Mouse (Mus musculus): ENCODE measurements around the gene Ina.
A peak's percentile ranks its signal among the peaks of the same experiment; 100 is the strongest.
"Not testable (repeated sequence)": the region's sequence is repeated elsewhere in the genome, so short reads cannot be mapped to it uniquely, and the experiment has no call there.

The Ina gene

DNA sequence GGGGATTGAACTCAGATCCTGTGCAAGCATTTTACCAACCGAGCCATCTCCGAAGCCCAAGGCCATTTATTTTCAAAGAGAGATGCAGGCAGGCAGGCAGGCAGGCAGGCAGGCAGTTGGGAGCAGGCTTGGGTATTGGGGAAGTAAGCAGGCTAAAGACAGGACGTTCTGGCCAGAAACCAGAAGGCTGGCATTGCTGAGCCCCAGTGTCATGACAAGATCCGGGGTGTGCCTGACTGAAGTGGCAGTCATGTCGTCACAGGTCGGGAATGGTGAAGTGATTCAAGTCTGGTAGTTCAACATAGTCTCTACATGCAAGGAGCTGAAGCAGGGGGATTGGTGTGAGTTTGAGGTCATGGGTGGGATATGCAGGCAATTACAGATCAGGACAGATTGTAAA is 26.9 kb upstream of the Ina start:
- no peak for DNase-seq

GRCm38 (mm10) chr19:46988231-46989087 is 26.0 kb upstream of the Ina start:
- DNase-seq: peak; percentile 41 to 60

DNA sequence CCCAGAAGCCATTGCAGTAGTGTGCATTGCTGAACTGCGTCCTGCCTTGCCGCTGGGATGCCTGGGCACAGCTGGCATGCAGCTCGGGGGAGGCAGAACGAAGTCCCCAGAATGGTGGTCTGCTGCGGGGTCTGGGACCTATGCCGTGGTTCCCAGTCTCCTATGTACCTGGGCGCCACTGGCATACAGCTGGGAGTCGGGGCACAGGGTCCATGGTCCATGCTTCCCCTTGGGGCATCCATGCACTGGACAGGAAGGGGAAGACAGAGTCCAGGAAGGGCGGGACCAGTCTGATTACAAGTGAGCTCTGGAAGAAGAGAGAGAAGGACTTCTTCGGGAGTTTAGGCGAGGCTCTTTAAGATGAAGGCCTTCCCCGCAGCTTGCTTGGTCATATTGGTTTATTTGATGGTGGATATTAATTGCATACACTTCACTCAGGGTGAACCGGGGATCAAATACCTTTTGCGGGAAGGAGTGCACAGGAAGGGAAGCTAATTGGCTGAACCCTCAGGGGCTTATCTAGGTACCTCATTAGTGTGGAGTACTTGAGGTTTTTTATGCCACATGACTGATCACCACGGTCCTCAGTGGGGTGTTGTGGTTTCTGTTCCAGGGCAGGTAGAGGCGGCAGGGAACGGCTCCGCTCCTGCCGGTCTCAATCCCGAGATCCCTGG is 24.9 kb upstream of the Ina start:
- no peak for DNase-seq

GRCm38 (mm10) chr19:46990153-46990518 is 24.4 kb upstream of the Ina start:
- no peak for DNase-seq

DNA sequence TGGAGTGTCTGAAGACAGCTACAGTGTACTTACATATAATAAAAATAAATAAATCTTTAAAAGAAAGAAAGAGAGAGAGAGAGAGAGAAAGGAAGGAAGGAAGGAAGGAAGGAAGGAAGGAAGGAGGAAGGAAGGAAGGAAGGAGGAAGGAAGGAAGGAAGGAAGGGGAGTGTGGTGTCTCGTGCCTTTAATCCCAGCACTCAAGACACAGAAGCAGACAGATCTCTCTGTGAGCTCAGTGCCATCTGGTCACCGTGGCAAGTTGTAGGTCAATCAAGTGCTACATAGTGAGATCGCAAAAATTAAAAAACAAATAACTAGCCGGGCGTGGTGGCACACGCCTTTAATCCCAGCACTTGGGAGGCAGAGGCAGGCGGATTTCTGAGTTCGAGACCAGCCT is 23.9 kb upstream of the Ina start:
- DNase-seq: not testable (repeated sequence)

DNA sequence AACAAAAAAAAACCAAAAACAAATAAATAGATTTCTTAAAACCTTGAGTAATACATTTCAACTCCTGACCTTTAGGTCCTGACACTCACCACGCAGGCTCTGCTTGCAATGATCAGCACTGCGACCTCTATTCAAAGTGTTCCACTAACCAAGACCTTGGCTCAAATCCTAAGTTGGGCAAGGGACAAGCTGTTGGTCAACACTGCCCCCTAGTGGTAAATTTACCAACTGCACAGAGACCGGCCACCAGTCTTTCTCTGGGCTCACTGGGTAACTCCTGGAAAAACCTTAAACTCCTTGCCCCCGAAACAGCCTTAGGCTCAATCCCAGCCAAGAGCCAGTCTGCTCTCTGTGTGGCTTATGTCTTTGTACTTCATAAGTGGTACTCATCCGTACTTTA is 23.4 kb upstream of the Ina start:
- peak; percentile 76 to 81 for DNase-seq

- DNase-seq: not testable (repeated sequence)
These were observed 22.2 kb upstream of the Ina start for GRCm38 (mm10) chr19:46992329-46992728.

- DNase-seq: no peak
These were observed 18.4 kb upstream of the Ina start for GRCm38 (mm10) chr19:46996095-46996494.

- DNase-seq: no peak
These were observed 16.2 kb upstream of the Ina start for GRCm38 (mm10) chr19:46998168-46998870.

DNA sequence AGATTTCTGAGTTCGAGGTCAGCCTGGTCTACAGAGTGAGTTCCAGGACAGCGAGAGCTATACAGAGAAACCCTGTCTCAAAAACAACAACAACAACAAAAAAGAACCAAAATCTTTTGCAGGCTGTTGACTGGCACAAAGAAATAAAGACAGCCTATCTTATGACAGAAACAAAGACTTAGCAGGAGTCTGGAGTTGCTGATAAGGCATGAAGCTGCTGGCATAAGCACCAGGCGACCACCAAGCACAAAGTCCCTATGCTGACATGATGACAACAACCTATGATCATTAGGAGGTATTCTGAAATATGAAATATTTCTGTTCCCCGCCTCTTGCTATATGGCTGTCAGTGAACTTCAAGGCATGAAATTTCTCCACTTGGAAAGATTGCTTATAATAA is 15.5 kb upstream of the Ina start:
- DNase-seq: no peak

- no peak for DNase-seq
These were observed 14.7 kb upstream of the Ina start for GRCm38 (mm10) chr19:46999753-47000152.

DNA sequence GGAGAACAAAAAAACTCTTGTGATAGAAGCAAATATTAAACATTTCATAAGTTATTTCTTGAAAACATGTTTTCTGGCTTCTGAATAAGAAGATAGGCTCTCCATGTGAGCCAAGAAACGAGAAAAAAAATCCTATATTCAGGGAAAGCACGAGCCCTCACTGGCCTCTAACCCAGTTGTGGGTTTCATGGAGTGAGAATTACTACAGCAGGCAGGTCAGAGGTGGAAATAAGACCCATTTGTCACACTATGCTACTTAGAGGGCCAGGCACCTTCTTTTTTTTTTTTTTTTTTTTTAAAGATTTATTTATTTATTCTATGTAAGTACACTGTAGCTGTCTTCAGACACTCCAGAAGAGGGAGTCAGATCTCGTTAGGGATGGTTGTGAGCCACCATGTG is 14.1 kb upstream of the Ina start:
- not testable (repeated sequence) for DNase-seq

GRCm38 (mm10) chr19:47003742-47004511 is 10.6 kb upstream of the Ina start:
- DNase-seq: no peak

DNA sequence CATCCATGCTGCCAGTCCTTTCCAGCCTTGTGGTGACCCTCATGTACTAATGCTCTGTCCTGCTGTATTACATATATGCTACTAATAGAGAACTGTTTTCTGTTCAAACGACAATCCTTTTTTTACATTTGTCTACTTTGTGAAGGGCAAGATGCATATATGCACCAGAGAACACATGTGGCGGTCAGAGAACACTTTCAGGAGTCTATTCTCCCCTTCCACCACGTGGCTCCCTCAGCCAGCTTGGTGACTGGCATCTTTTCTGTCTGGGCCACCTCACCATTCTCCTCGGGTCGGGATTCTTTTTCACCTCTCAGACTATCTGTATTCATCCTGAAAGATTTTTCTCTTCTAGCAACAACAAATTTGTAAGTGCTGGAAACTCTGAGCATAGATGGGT is 8.6 kb upstream of the Ina start:
- no peak for DNase-seq

DNA sequence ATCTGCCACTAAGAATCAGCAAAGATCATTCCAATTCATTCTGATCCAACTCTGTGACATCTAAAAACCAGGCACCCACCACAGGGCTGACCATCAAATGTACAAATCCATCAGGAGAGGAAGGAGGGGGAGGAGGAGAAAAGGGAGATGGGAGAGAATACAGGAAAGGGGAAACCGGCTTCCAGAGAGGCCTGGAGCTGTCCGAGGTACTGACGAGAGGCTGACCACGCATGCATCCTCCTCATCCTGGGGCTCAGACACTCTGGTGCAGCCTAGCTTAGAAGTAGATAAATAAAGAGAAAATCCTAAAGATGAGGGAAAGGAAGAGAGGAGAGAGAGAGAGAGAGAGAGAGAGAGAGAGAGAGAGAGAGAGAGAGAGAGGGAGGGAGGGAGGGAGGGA is 8.2 kb upstream of the Ina start:
- peak in 1 of 2 experiments; percentile 18 for DNase-seq

GRCm38 (mm10) chr19:47009420-47009819 is 5.1 kb upstream of the Ina start:
- no peak for DNase-seq

- no peak for DNase-seq
These were observed 4.6 kb upstream of the Ina start for GRCm38 (mm10) chr19:47009943-47010342.

DNA sequence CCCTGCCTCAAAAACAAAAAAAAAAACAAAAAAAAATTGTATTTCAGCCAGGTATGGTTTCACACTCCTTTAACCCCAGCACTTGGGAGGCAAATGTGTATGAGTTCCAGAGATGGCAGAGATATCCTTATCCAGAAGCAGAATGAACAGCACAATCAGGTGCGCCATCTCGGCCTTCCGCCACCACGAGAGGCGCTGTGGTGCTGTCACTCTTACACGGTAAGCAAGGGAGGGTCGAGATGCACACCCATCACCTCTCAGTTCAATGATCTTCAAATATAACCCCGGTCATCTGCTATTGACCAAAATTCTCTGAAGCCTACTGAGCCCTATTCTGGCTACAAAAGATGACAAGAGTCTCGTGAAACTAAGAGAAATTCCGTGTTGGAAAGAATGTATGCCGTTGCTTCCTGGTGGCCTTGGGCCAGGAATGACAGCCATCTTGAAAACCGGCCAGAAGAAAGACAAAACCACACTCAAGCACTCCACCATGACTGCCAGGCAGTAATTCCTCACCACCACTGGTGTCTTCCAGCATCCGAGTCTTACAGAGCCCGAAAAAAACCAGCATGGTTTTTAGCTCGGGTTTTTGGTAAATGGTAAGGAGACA is 1.9 kb upstream of the Ina start:
- DNase-seq: no peak

- DNase-seq: no peak
These were observed 949 bp upstream of the Ina start for GRCm38 (mm10) chr19:47013340-47014158.

- DNase-seq: no peak
These were observed 395 bp upstream of the Ina start for GRCm38 (mm10) chr19:47014159-47014446.

GRCm38 (mm10) chr19:47015396-47015795 is 898 bp downstream of the Ina start:
- no peak for DNase-seq

DNA sequence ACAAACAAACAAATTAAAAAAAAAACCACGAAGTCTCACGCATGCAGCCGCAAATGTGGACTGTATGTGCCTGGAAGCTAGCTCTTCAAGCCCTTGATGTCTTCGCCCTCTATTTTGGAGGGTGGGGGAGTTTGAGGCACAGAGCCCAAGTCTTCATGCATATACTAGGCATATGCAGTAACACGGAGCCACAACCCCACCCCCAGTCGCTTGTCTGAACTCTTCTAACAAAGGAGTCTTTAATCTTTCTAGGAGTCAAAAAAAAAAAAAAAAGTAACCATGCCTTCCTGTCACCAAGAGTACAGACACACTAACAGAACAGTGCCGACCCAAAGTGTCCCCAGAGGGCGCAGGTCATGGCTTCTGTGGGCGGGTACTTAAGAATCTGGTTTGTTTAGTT is 1.5 kb downstream of the Ina start:
- DNase-seq: no peak

Data from thymus, postnatal 36 days (tissue).